Mouse (Mus musculus) gastrocnemius, adult 8-10 months (tissue): ENCODE measurements around the gene Reg3b. TPM values are rescaled to one million over a fixed set of nuclear protein-coding genes. Genes with fewer than 3 reads are reported as not detected.
"Not testable (repeated sequence)": the region's sequence is repeated elsewhere in the genome, so short reads cannot be mapped to it uniquely, and the experiment has no call there.

Source experiments
- DNase-seq, 2 experiments: peaks; one replicate each; pipeline ENCODE4 v3.0.0; 2022; ENCODE audit warnings: low spot score in 2 of 2
- total RNA-seq, 4 experiments: library from RNA; stranded (reverse); gene quantifications; 2 replicates each; pipeline ENCODE4 v1.2.4; 2022

The Reg3b gene
- not detected for total RNA-seq

DNA sequence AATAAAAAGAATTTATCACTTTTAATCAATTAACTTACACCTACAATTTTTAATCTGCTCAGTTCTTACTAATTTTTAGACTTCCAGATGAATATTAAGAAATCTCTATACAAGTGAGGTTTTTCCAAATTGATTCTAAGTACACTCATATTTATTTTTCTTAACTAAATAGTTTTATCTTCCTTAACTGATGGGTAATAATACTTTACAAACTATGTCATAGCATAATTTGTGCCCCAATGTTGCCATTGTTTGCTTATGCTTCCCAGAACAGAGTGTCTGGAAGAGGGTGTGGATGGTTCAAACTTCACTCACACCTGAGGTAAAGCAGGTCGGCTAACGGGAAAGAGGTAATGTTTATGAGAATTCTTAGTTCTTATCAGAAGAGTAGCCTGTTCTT lies at the start of gene Reg3b:
Gene Reg3b, plus strand, starts transcription at position 301 of the 400 bp plus-strand sequence.
- DNase-seq: no peak

DNA sequence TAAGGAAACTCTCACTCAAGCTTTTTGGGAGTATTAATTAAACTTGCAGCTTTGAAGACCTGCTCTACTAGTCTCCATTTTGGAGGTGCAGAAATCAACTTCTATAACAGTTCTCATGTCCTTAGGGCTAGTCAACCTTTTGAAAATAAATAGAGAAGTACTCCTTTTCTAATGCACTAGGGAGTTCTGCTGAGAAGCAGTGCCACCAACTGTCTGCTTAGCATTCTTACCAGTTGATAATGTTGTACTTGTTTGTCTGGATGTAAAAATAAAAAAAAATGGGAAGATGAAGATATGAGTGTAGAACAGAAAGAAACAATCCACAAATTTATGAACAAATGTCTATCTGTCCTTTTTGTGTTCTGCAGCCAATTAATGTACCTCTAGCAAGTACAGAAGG lies 42.7 kb upstream of the Reg3b start:
- DNase-seq: no peak

DNA sequence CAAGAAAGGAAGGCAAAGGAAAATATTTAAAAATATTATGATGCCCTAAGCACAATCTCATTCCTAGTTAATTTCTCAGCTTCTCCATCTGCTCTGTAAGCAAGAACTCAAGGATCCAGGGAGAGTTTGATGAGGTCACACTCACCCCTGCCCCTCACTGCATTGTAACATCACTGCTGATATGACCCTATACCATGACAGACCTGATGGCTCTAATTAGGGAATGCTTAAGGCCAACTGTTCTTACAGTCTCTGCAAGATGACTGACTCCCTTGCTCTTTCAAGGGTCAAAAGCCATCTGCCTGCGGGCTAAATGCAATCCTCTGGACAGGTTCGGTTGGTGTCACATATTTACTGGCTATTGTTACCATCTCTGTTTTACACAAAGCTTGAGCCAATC lies 41.3 kb upstream of the Reg3b start:
- DNase-seq: no peak

DNA sequence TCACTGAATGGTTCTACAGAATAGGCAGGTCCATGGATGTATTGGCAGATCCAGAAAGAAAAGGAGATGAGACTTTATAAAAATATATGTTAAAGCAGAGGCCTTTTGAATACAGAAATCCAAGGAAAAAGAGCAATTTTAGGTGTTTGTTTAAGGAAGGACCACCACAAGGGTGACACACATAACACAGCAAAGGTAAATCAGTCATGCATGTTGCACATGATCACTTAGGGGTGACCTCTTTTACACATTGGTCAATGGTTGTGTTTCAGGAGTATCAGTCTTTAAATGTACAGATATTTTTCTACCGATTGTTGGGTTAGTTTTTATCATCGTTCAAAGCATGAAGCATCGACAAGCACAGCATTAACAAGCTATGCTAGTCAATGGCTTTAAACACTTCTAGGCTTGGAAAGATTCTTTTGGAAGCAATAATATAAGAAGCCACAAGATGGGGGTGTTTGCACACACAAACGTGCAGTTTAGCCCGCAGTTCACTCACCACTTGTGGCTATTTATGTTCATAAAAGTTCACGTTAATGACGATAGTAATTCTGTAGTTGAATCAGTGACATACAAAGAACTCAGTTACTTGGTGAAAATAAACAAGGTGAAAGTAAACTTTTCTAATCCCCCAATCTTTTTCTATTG lies 38.4 kb upstream of the Reg3b start:
- DNase-seq: no peak

DNA sequence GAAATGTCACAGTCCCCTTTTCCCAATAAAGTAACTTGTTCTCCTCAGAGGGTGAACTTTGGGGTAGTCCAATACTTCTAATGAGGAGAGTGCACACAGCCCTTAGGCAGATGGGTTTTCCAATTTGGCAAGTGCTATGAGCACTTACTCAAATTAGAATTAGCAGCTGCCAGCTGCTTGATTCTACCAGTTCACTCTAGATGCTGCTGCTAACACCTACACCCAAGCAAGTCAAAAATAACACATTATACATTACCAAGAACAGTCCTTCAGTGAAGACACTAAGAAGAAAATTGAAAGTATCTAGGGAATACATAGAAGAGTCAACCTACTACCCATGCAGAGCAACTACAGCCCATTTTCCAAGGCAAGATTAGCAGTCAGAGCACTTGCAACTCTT lies 30.2 kb upstream of the Reg3b start:
- no peak for DNase-seq

DNA sequence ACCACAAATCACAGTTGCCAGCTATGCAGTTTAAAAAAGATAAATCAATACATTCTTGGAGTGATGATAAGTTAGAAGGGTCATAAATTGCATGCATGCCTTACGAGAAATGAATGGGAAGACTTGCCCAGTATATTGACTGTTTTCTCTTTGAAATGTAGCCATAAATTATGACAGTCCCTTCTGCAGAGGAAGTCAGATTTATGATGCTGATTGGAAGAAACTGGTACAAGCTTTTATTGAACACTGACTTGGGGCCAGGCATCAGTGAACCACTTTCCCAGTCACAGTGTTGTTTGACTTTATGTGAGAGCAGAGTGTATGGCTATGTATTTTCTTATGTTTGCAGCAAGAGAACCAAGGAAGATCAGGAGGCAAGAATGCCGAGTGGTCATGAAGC lies 28.8 kb upstream of the Reg3b start:
- no peak for DNase-seq

DNA sequence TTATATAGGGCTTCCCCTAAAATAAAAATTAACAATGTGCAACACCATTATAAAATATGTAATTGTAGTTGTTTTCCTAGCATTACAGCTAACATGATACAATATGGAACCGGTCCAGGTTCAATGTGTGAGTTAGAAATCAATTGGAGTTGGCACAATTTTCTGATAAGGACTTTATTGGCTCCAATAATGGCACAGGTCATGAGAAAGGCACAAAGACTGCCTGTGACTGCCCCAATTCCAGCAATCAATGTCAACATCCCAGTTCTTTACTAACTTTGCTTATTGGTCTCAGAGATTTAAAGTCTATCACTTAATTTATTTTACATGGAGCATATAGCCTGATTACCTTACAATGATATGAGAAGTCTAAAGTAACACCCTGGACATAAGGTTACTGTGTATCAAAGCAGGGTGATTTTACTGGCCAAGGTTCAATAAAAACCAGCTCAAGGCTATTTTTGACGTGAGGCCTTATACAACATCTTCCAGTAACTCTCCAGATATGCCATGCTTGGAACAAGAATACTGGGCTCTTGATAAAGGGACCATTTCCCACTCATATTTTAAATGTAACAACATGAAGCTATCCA lies 8.4 kb upstream of the Reg3b start:
- DNase-seq: no peak

DNA sequence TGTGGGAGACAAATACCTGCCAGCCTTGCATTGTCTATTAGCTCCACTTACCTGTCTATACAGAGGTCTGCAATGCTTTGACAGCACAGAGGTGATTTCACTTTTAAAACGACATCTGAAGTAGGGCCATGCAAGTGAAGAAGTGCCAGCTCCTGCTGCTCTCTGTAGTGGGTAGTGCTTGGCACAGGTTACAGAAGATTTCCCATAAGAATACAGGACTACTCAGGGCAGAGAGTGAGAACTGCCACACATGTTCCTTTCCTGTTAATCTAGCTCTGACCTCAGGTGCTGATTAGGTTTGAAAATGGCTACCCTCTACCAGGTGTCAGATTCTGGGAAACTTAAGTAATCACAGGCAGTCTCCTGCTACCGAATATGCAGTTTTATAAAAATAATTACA lies 8.3 kb downstream of the Reg3b start, which contains the start of gene Reg3d:
Gene Reg3d, minus strand, starts transcription at position 101 of the 400 bp plus-strand sequence.
- no peak for DNase-seq

DNA sequence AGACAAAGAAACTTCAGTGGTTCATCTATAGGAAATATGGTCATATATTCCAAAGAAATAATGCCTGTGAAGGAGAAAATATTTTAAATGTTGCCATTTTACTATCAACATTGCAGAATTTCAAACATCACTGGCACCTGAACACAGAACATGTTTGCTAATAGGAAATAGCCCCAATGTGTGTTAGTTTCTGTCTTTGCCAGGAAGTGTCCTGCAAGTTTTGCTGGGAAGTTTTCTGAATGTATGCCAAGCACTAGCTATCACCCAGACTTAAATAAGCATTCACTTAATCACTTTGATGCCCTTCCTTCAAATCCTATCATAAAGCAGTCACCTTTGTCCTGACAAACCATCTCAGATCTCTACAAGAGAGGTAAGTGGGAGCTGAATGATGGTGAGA lies 10.0 kb downstream of the Reg3b start, which contains the start of gene Reg3a:
Gene Reg3a, plus strand, starts transcription at position 301 of the 400 bp plus-strand sequence.
- DNase-seq: no peak

DNA sequence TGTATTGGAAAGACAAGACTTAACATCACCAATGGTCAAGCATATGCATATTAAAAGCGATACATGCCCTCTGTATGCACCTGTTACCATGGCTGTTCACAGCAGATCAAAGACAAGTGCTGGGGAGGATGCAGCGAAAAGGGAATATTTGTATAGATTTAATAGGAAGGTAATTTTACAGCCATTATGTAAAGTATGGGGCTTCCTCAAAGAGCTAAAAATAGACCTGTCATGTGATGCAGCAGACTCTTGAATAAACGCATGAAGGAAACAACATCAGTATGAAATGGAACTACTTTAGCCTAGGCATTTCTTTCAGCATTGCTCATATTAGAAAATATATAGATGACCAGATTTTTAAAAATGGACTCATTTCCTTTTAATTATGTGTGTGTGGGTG lies 15.2 kb downstream of the Reg3b start:
- DNase-seq: no peak

DNA sequence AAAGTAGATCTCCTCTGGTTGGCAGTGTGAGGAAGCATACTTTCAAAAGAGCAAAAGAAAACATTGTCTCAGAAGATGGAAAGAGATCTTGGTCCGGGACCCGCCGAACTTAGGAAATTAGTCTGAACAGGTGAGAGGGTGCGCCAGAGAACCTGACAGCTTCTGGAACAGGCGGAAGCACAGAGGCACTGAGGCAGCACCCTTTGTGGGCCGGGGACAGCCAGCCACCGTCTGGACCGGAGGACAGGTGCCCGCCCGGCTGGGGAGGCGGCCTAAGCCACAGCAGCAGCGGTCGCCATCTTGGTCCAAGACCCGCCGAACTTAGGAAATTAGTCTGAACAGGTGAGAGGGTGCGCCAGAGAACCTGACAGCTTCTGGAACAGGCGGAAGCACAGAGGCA lies 24.9 kb downstream of the Reg3b start, which contains the start of gene Reg2:
Gene Reg2, plus strand, starts transcription at position 301 of the 400 bp plus-strand sequence.
- not testable (repeated sequence) for DNase-seq

DNA sequence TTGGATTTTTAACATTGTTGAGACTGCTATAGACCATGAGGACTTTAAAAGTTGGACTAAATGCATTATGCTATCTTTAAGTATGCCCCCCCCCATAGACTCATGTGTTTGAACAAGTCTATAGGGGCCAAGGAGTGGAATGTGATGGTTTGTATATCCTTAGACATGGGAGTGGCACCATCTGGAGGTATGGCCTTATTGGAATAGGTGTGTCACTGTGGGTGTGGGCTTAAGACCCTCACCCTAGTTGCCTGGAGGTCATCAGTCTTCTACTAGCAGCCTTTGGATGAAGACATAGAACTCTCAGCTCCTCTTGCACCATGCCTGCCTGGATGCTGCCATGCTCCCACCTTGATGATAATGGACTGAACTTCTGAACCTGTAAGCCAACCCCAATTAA lies 52.0 kb downstream of the Reg3b start, which contains the start of gene Reg1:
Gene Reg1, plus strand, starts transcription at position 301 of the 400 bp plus-strand sequence.
- DNase-seq: not testable (repeated sequence)

Other genes with a start within 250 kb of the Reg3b start
- gene Reg3d, start 8.2 kb downstream of the Reg3b start, total RNA-seq: not detected
- not detected for gene Reg3a, start 10.1 kb downstream of the Reg3b start, total RNA-seq
- gene Reg2, start 25.0 kb downstream of the Reg3b start, total RNA-seq: not detected
- gene Reg1, start 52.1 kb downstream of the Reg3b start, total RNA-seq: not detected
- gene Reg3g, start 98.2 kb downstream of the Reg3b start, total RNA-seq: not detected